ENCODE assay signal across 9 mouse cellular contexts in the genomic region with DNA sequence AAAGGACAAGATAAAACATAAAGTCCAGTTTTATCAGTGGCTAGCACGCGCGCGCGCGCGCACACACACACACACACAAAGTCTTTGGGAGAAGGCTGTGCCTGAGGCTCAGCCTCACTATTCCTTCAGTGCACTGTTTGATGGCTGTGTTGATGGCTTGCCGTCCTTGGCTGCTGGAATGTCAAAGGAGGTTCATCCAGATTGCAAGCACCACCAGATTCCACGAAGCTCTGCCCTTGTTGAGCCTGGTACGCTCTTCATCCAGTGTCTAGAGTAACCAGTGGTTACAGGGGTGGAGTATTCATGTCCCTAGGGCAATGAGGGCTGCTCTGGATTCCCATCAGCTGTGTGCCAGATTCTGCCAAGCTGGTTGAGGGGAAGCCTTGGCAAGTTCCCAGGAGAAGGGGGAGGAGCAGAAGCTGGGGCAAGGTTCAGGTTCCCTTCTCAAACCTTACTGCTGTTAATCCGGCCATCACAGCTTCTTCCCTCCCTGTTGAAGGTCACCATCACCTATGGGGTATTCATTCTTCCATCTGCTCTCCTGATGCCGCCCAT. TPM values are rescaled to one million over a fixed set of nuclear protein-coding genes. Genes with fewer than 3 reads are reported as not detected.
DNase-seq lines count a peak whose midpoint lies in the region; ATAC-seq and TF ChIP-seq lines count a peak whose summit lies in the region.
"Had no signal": no experiment of that assay in that cellular context is flagged by ENCODE, and none has a peak within 500 bp of the region (broad histone marks: within the 10 kb centered on the region; RNA-seq: fewer than 3 reads in every experiment).

No protein-coding gene starts in this region.

- H3K4me1 ChIP-seq in megakaryocyte, embryonic 14.5 days: peaks cover 100% of the 10 kb centered on the region
- H3K4me1 ChIP-seq in kidney, postnatal 0 days (replicated peaks; ENCODE audit: insufficient read depth, low read length): peaks cover 35% of the 10 kb centered on the region
- peaks cover 69% of the 10 kb centered on the region for H3K4me1 ChIP-seq in stomach, embryonic 14.5 days (ENCODE audit: control insufficient read depth, insufficient read depth, low read length)

- 76% methylated on average over 12 of the region's 12 CpGs for WGBS in kidney, postnatal 0 days
- 77% methylated on average over 12 of the region's 12 CpGs for WGBS in stomach, embryonic 14.5 days

- H3K36me3 ChIP-seq in megakaryocyte, embryonic 14.5 days (replicated peaks; ENCODE audit: low read length): peaks cover 86% of the 10 kb centered on the region
- H3K36me3 ChIP-seq in kidney, postnatal 0 days (ENCODE audit: insufficient read depth, low read length): peaks cover 23% of the 10 kb centered on the region
- H3K36me3 ChIP-seq in stomach, embryonic 14.5 days (ENCODE audit: control insufficient read depth, insufficient read depth, low read length): peaks cover 21% of the 10 kb centered on the region

- DNase-seq in cerebellum, adult 11-12 months: peak; percentile 44
- no peak for DNase-seq in cerebellum, adult 8-10 months
- DNase-seq in kidney, postnatal 0 days (ENCODE audit: low spot score): peak; percentile 43
- DNase-seq in embryo, embryonic 9.5 days (ENCODE audit: extremely low spot score): no peak

- H3K4me2 ChIP-seq in kidney, postnatal 0 days (ENCODE audit: low read length): no peak overlapping the region
- H3K4me2 ChIP-seq in stomach, embryonic 14.5 days (replicated peaks; ENCODE audit: low read depth, low read length): no peak overlapping the region
- H3K4me2 ChIP-seq: lung, embryonic 15.5 days had no signal

- no peak for TF ChIP-seq CTCF in kidney, postnatal 0 days (IDR thresholded peaks at IDR 0.05; ENCODE audit: low read depth)

- ATAC-seq in megakaryocyte, adult 5-6 weeks (ENCODE audit: poor library complexity, severe bottlenecking): no peak
- no peak for ATAC-seq in kidney, postnatal 0 days (replicated peaks; ENCODE audit: low FRiP score, low read depth)
- no peak for ATAC-seq in stomach, embryonic 14.5 days (ENCODE audit: insufficient number of reproducible peaks, insufficient read depth, low FRiP score, low read depth)
- ATAC-seq in inflammation-experienced regulatory T-cells, adult 6 months: no peak

- H3K4me3 ChIP-seq in megakaryocyte, embryonic 14.5 days (replicated peaks): peak overlapping the region; percentile 14
- H3K4me3 ChIP-seq in kidney, postnatal 0 days (replicated peaks; ENCODE audit: low read depth, low read length): no peak overlapping the region
- no peak overlapping the region for H3K4me3 ChIP-seq in stomach, embryonic 14.5 days (ENCODE audit: low read depth, low read length)
- H3K4me3 ChIP-seq: lung, embryonic 15.5 days had no signal

- no peaks in the 10 kb centered on the region for H3K27me3 ChIP-seq in megakaryocyte, embryonic 14.5 days (replicated peaks)
- H3K27me3 ChIP-seq in kidney, postnatal 0 days (ENCODE audit: insufficient read depth, low read length): no peaks in the 10 kb centered on the region
- no peaks in the 10 kb centered on the region for H3K27me3 ChIP-seq in stomach, embryonic 14.5 days (ENCODE audit: control insufficient read depth, insufficient read depth, low read length)
- H3K27me3 ChIP-seq: lung, embryonic 15.5 days had no signal

- H3K9ac ChIP-seq in kidney, postnatal 0 days (ENCODE audit: low read depth, low read length): no peak overlapping the region
- no peak overlapping the region for H3K9ac ChIP-seq in stomach, embryonic 14.5 days (replicated peaks; ENCODE audit: low read depth, low read length)
- H3K9ac ChIP-seq: lung, embryonic 15.5 days had no signal

- H3K9me3 ChIP-seq in megakaryocyte, embryonic 14.5 days: no peaks in the 10 kb centered on the region
- H3K9me3 ChIP-seq in kidney, postnatal 0 days (replicated peaks; ENCODE audit: low read length): no peaks in the 10 kb centered on the region
- no peaks in the 10 kb centered on the region for H3K9me3 ChIP-seq in stomach, embryonic 14.5 days (ENCODE audit: control insufficient read depth, low read depth, low read length)
- H3K9me3 ChIP-seq: lung, embryonic 15.5 days had no signal

- no peak overlapping the region for H3K27ac ChIP-seq in kidney, postnatal 0 days
- H3K27ac ChIP-seq in stomach, embryonic 14.5 days (ENCODE audit: low read length): peak overlapping the region; percentile 28; the same call in 1 of the 2 replicates
- H3K27ac ChIP-seq: lung, embryonic 15.5 days had no signal

RNA-seq across cellular contexts. Expression of gene Srebf1, which starts 40.2 kb away (rescaled TPM):
- polyA plus RNA-seq in megakaryocyte, embryonic 14.5 days (2012; ENCODE audit: insufficient read depth, low replicate concordance): 138 and 188 TPM in 2 replicates
- total RNA-seq in megakaryocyte, adult 5-6 weeks (2015): 27.5 and 37.3 TPM in 2 replicates
- 27.6 and 43.3 TPM in 2 replicates for total RNA-seq in megakaryocyte, adult 5-6 weeks (2017)
- polyA plus RNA-seq in kidney, postnatal 0 days (2015; fragmentation: Nextera tagmentation; extraction: Ambion mirVana): 44.4 and 50.6 TPM in 2 replicates
- 70.9 and 72.6 TPM in 2 replicates for polyA plus RNA-seq in stomach, embryonic 14.5 days (2014; fragmentation: Nextera tagmentation; extraction: Ambion mirVana)
- 10 to 100 TPM; 21.7 to 26.7 (median 24.3) TPM for polyA plus RNA-seq in inflammation-experienced regulatory T-cells, adult 6 months (2017; shearing (Covaris generic))

Comparison
In these comparisons a context has a peak if more than half of its experiments do, and no peak if none do; other contexts are left out.
1. DNase-seq: peak in cerebellum, adult 11-12 months (single experiment) and kidney, postnatal 0 days (single experiment); none in cerebellum, adult 8-10 months (single experiment) and embryo, embryonic 9.5 days (single experiment).